Mouse (Mus musculus) kidney, adult 11 months (tissue): ENCODE results near the gene Slco1a6.

Experiments
- DNase-seq: peaks from one replicate; pipeline ENCODE4 v3.0.0; 2022

Slco1a6 gene

GRCm38 (mm10) chr6:142035771-142036170, 172.6 kb downstream of the Slco1a6 start:
- no peak for DNase-seq
